Mouse (Mus musculus): Measurements from ENCODE around the gene Mipol1. TPM values are rescaled to one million over a fixed set of nuclear protein-coding genes. Genes with fewer than 3 reads are reported as not detected.

The Mipol1 gene
- total and polyA plus RNA-seq, 3 experiments: 6.4 to 10.4 (median 6.6) TPM

- in situ Hi-C loops (cut with MboI; ENCODE audit: low pct_ligation_motif_present, low pct_unique_long_range_greater_than_20kb, low sequenced_read_pairs): no loop called here
- Histone ChIP-seq H3K4me2 (ENCODE audit: insufficient read depth, low read depth, poor library complexity, severe bottlenecking) (no peak overlapping the region), H3K27ac (ENCODE audit: insufficient read depth, low read depth) (no peak overlapping the region), H3K27me3 (replicated peaks) (no peaks in the 10 kb centered on the region), H3K4me1 (ENCODE audit: control insufficient read depth in 1 of 2, insufficient read depth in 2 of 2) (peaks cover 0 to 3% of the 10 kb centered on the region in 2 experiments; a peak in 1 of 4 replicates), H3K9ac (ENCODE audit: insufficient read depth, low read depth) (no peak overlapping the region), H3K4me3 (replicated peaks in 1 of 3; ENCODE audit: low read depth in 2 of 3, low read length in 2 of 3, poor library complexity in 1 of 3) (no peak overlapping the region), H3K36me3 (replicated peaks in 1 of 2; ENCODE audit: control insufficient read depth in 1 of 2, insufficient read depth in 1 of 2, low read length in 1 of 2) (no peaks in the 10 kb centered on the region), H3K79me2 (replicated peaks; ENCODE audit: control insufficient read depth, extremely low read depth, insufficient read depth, poor library complexity, severe bottlenecking) (no peaks in the 10 kb centered on the region), H3K9me3 (replicated peaks; ENCODE audit: low read length) (no peaks in the 10 kb centered on the region)
- DNase-seq (ENCODE audit: extremely low read depth): no peak
- TF ChIP-seq BHLHE40 (IDR thresholded peaks at IDR 0.05; ENCODE audit: low read depth, low read length) (no peak), CHD2 (IDR thresholded peaks at IDR 0.05; ENCODE audit: low read length) (no peak), NELFE (IDR thresholded peaks at IDR 0.05; ENCODE audit: low read depth, low read length) (no peak), RCOR1 (conservative IDR thresholded peaks at IDR 0.05; ENCODE audit: low read depth, low read length) (no peak), USF1 (IDR thresholded peaks at IDR 0.05; ENCODE audit: low read depth, low read length) (no peak), ZNF384 (IDR thresholded peaks at IDR 0.05; ENCODE audit: low read depth, low read length) (no peak), ELF1 (IDR thresholded peaks at IDR 0.05; ENCODE audit: low read depth, low read length) (no peak), USF2 (conservative IDR thresholded peaks at IDR 0.05; ENCODE audit: low read depth, low read length) (no peak), TBP (conservative IDR thresholded peaks at IDR 0.05; ENCODE audit: low read depth, low read length) (no peak), UBTF (IDR thresholded peaks at IDR 0.05; ENCODE audit: low read depth, low read length) (no peak), RAD21 (IDR thresholded peaks at IDR 0.05; ENCODE audit: low read depth, low read length) (no peak), GABPA (IDR thresholded peaks at IDR 0.05; ENCODE audit: insufficient replicate concordance, low read depth, low read length) (no peak), SIN3A (IDR thresholded peaks at IDR 0.05; ENCODE audit: low read length) (no peak)
- dilution Hi-C loops (cut with MboI; ENCODE audit: extremely low pct_ligation_motif_present, extremely low pct_unique_long_range_greater_than_20kb, low sequenced_read_pairs): no loop called here
These were observed 278.7 kb downstream of the Mipol1 start for GRCm38 (mm10) chr12:57508938-57509337.

- Histone ChIP-seq H3K4me1 (ENCODE audit: control insufficient read depth in 1 of 2, insufficient read depth in 2 of 2) (peaks cover 0 to 3% of the 10 kb centered on the region in 2 experiments; a peak in 1 of 4 replicates), H3K27me3 (replicated peaks) (no peaks in the 10 kb centered on the region), H3K27ac (ENCODE audit: insufficient read depth, low read depth) (no peak overlapping the region), H3K4me2 (ENCODE audit: insufficient read depth, low read depth, poor library complexity, severe bottlenecking) (no peak overlapping the region), H3K36me3 (replicated peaks in 1 of 2; ENCODE audit: control insufficient read depth in 1 of 2, insufficient read depth in 1 of 2, low read length in 1 of 2) (no peaks in the 10 kb centered on the region), H3K79me2 (replicated peaks; ENCODE audit: control insufficient read depth, extremely low read depth, insufficient read depth, poor library complexity, severe bottlenecking) (no peaks in the 10 kb centered on the region), H3K4me3 (replicated peaks in 1 of 3; ENCODE audit: low read depth in 2 of 3, low read length in 2 of 3, poor library complexity in 1 of 3) (no peak overlapping the region), H3K9me3 (replicated peaks; ENCODE audit: low read length) (no peaks in the 10 kb centered on the region), H3K9ac (ENCODE audit: insufficient read depth, low read depth) (no peak overlapping the region)
- TF ChIP-seq RAD21 (IDR thresholded peaks at IDR 0.05; ENCODE audit: low read depth, low read length) (no peak), IRF4 (IDR thresholded peaks at IDR 0.05; ENCODE audit: low read depth, low read length) (no peak), MAZ (IDR thresholded peaks at IDR 0.05; ENCODE audit: low read depth, low read length) (no peak), RCOR1 (conservative IDR thresholded peaks at IDR 0.05; ENCODE audit: low read depth, low read length) (no peak), MAX (IDR thresholded peaks at IDR 0.05; ENCODE audit: low read length) (no peak), NELFE (IDR thresholded peaks at IDR 0.05; ENCODE audit: low read depth, low read length) (no peak), PAX5 (IDR thresholded peaks at IDR 0.05; ENCODE audit: low read length) (no peak), POLR2AphosphoS2 (IDR thresholded peaks at IDR 0.05; ENCODE audit: low read depth, low read length) (no peak)
- dilution Hi-C loops (cut with MboI; ENCODE audit: extremely low pct_ligation_motif_present, extremely low pct_unique_long_range_greater_than_20kb, low sequenced_read_pairs) (no loop called here), in situ Hi-C loops (cut with MboI; ENCODE audit: low pct_ligation_motif_present, low pct_unique_long_range_greater_than_20kb, low sequenced_read_pairs) (no loop called here)
- no peak for DNase-seq (ENCODE audit: extremely low read depth)
These were observed 279.5 kb downstream of the Mipol1 start for GRCm38 (mm10) chr12:57509726-57510125.
